Mouse (Mus musculus): ENCODE results near the gene Adamts16. TPM values are rescaled to one million over a fixed set of nuclear protein-coding genes. Genes with fewer than 3 reads are reported as not detected.

Gene Adamts16
- polyA plus RNA-seq, 1 experiment = not detected

DNA sequence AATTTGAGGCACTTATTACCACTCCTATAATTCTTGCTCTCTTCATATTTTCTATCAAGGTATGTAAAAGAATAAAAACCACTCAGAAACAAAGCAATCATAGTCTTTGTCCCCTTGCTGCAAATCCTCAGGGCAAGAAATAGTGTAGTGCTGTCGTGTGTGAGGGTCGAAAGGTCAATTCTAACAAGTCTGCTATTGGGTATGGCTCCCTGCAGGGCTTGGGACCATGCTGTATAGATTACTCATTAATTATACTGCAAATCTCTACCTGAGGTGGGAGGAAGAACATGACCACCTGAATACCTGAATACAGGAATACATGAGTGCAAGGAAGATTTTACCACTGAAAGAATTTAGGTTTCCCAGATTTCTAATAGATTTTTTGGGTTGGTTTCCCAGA lies 72.5 kb downstream of the Adamts16 start:
- no peak overlapping the region for H3K9ac ChIP-seq (ENCODE audit: low read depth, poor library complexity, severe bottlenecking)
- no peaks in the 10 kb centered on the region for H3K36me3 ChIP-seq (ENCODE audit: control insufficient read depth, insufficient read depth, low read length, poor library complexity, severe bottlenecking)
- TF ChIP-seq CTCF (IDR thresholded peaks at IDR 0.05; ENCODE audit: low read depth, low read length) = no peak
- TF ChIP-seq POLR2A (IDR thresholded peaks at IDR 0.05; ENCODE audit: insufficient read depth, low read length) = no peak
- TF ChIP-seq EP300 (IDR thresholded peaks at IDR 0.05; ENCODE audit: insufficient read depth, low read depth, low read length) = no peak
- H3K9me3 ChIP-seq (replicated peaks; ENCODE audit: control insufficient read depth, insufficient read depth, low read length, poor library complexity, severe bottlenecking) = no peaks in the 10 kb centered on the region
- H3K27me3 ChIP-seq (ENCODE audit: control insufficient read depth, insufficient read depth, low read length, poor library complexity, severe bottlenecking) = no peaks in the 10 kb centered on the region
- H3K4me3 ChIP-seq (ENCODE audit: low read depth, low read length) = no peak overlapping the region
- H3K4me1 ChIP-seq (ENCODE audit: control insufficient read depth, insufficient read depth, low read length) = no peaks in the 10 kb centered on the region
- H3K27ac ChIP-seq (ENCODE audit: insufficient read depth, low read length) = no peak overlapping the region

DNA sequence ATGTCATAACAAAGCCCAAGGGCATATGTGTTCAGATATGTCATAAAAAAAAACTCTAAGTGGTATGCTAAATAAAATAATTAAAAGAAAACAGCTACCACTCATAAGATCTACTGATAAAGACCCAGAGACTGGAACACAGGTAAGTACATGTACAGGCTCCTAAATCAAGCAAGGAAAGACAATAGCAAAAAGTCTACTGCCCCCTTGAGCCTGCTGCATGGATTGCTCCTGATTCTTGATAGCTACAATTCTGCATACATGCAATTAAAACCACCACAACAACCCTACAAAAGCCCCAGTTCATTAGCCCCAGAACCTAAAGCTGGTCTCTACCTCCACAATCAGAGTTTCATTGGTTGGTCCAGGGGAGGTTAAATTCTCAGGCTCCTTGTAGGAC lies 74.1 kb downstream of the Adamts16 start:
- TF ChIP-seq EP300 (IDR thresholded peaks at IDR 0.05; ENCODE audit: insufficient read depth, low read depth, low read length) = no peak
- no peak for TF ChIP-seq POLR2A (IDR thresholded peaks at IDR 0.05; ENCODE audit: insufficient read depth, low read length)
- no peak for TF ChIP-seq CTCF (IDR thresholded peaks at IDR 0.05; ENCODE audit: low read depth, low read length)

DNA sequence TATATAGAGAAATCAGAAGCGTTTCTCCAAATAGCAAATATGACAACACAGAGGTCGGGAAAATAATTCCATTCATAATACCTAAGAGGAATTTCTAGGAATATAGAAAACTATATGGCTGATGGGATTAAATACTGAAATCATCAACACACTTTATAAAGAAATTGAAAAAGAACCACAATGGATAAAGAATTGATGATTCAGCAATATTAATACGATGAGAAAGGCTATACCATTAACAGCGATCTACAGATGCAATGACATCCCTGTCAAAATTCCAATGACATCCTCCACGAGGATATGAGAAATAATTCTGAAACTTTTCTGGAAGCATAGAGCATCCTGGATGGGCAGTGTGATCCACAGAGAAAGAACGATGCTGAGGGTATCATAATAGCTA lies 76.9 kb downstream of the Adamts16 start:
- no peaks in the 10 kb centered on the region for H3K4me1 ChIP-seq (ENCODE audit: control insufficient read depth, insufficient read depth, low read length)
- H3K27ac ChIP-seq (ENCODE audit: insufficient read depth, low read length) = no peak overlapping the region
- H3K9ac ChIP-seq (ENCODE audit: low read depth, poor library complexity, severe bottlenecking) = no peak overlapping the region
- no peaks in the 10 kb centered on the region for H3K27me3 ChIP-seq (ENCODE audit: control insufficient read depth, insufficient read depth, low read length, poor library complexity, severe bottlenecking)
- no peak overlapping the region for H3K4me3 ChIP-seq (ENCODE audit: low read depth, low read length)
- no peaks in the 10 kb centered on the region for H3K36me3 ChIP-seq (ENCODE audit: control insufficient read depth, insufficient read depth, low read length, poor library complexity, severe bottlenecking)
- TF ChIP-seq CTCF (IDR thresholded peaks at IDR 0.05; ENCODE audit: low read depth, low read length) (no peak), POLR2A (IDR thresholded peaks at IDR 0.05; ENCODE audit: insufficient read depth, low read length) (no peak), EP300 (IDR thresholded peaks at IDR 0.05; ENCODE audit: insufficient read depth, low read depth, low read length) (no peak)
- no peaks in the 10 kb centered on the region for H3K9me3 ChIP-seq (replicated peaks; ENCODE audit: control insufficient read depth, insufficient read depth, low read length, poor library complexity, severe bottlenecking)

More for the DNA sequence above, 74.1 kb downstream of the Adamts16 start:
- Histone ChIP-seq H3K9me3 (replicated peaks; ENCODE audit: control insufficient read depth, insufficient read depth, low read length, poor library complexity, severe bottlenecking) (no peaks in the 10 kb centered on the region), H3K27me3 (ENCODE audit: control insufficient read depth, insufficient read depth, low read length, poor library complexity, severe bottlenecking) (no peaks in the 10 kb centered on the region), H3K4me1 (ENCODE audit: control insufficient read depth, insufficient read depth, low read length) (no peaks in the 10 kb centered on the region), H3K4me3 (ENCODE audit: low read depth, low read length) (no peak overlapping the region), H3K36me3 (ENCODE audit: control insufficient read depth, insufficient read depth, low read length, poor library complexity, severe bottlenecking) (no peaks in the 10 kb centered on the region), H3K9ac (ENCODE audit: low read depth, poor library complexity, severe bottlenecking) (no peak overlapping the region), H3K27ac (ENCODE audit: insufficient read depth, low read length) (no peak overlapping the region)

DNA sequence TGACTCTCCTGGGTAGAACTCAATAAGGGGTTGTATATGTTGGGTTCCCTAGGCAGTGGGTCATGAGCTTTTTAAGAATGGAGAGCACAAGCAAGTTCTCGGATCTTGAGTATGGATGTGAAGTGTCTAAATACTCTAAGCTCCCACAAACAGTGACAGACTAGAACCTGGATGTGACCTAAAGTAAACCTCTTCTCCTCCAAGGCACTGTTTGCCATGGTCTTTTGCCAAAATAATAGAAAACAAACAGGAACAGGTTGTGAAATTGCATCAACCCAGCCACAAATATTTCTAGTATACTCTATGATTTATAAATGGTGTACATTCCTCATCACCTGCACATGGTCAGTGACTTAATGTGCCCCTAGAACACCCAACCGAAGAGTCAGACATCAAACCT lies 79.0 kb downstream of the Adamts16 start:
- TF ChIP-seq POLR2A (IDR thresholded peaks at IDR 0.05; ENCODE audit: insufficient read depth, low read length) = no peak
- TF ChIP-seq EP300 (IDR thresholded peaks at IDR 0.05; ENCODE audit: insufficient read depth, low read depth, low read length) = no peak
- no peak for TF ChIP-seq CTCF (IDR thresholded peaks at IDR 0.05; ENCODE audit: low read depth, low read length)
- H3K4me3 ChIP-seq (ENCODE audit: low read depth, low read length) = no peak overlapping the region
- H3K27ac ChIP-seq (ENCODE audit: insufficient read depth, low read length) = no peak overlapping the region
- H3K36me3 ChIP-seq (ENCODE audit: control insufficient read depth, insufficient read depth, low read length, poor library complexity, severe bottlenecking) = no peaks in the 10 kb centered on the region
- no peaks in the 10 kb centered on the region for H3K4me1 ChIP-seq (ENCODE audit: control insufficient read depth, insufficient read depth, low read length)
- no peaks in the 10 kb centered on the region for H3K27me3 ChIP-seq (ENCODE audit: control insufficient read depth, insufficient read depth, low read length, poor library complexity, severe bottlenecking)
- H3K9me3 ChIP-seq (replicated peaks; ENCODE audit: control insufficient read depth, insufficient read depth, low read length, poor library complexity, severe bottlenecking) = no peaks in the 10 kb centered on the region
- no peak overlapping the region for H3K9ac ChIP-seq (ENCODE audit: low read depth, poor library complexity, severe bottlenecking)

DNA sequence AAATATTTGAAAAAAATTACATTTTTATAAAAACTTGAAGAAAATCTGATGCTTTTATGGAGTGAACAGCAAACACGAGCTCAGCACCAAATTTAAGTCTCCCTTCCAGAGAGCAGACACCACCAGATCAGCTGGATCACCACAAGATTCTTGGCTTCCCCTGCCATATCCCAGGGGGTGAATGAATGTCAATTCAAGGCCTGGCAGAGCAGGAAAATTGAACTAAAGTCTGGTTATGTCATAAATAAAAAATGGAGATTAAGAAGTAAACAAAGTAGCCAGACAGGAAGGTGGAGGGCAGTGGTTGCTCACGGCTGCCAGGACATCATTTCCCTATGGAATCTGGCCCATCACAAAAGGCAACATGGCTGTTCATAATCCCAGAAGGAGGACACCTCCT lies 80.3 kb downstream of the Adamts16 start:
- H3K4me1 ChIP-seq (ENCODE audit: control insufficient read depth, insufficient read depth, low read length) = no peaks in the 10 kb centered on the region

DNA sequence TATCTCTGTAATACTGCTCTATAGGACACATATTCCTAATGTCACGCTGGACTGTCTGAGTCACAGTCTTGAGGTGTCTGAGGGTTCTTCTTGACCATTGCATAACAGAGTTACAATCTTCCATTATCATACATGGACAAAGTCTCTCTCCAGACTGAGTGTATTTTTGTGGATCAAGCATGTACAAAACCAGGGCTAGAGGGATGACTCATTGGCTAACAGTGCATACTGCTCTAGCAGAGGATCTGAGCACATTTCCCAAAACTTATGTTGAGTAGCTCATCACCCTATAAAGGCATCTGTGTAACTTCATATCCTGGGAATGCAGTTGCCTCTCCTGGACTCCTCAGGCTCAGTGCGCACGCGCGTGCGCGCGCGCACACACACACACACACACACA lies 81.4 kb downstream of the Adamts16 start:
- TF ChIP-seq POLR2A (IDR thresholded peaks at IDR 0.05; ENCODE audit: insufficient read depth, low read length) (no peak), EP300 (IDR thresholded peaks at IDR 0.05; ENCODE audit: insufficient read depth, low read depth, low read length) (no peak), CTCF (IDR thresholded peaks at IDR 0.05; ENCODE audit: low read depth, low read length) (no peak)
- H3K36me3 ChIP-seq (ENCODE audit: control insufficient read depth, insufficient read depth, low read length, poor library complexity, severe bottlenecking) = no peaks in the 10 kb centered on the region
- no peaks in the 10 kb centered on the region for H3K4me1 ChIP-seq (ENCODE audit: control insufficient read depth, insufficient read depth, low read length)
- H3K4me3 ChIP-seq (ENCODE audit: low read depth, low read length) = no peak overlapping the region
- no peaks in the 10 kb centered on the region for H3K9me3 ChIP-seq (replicated peaks; ENCODE audit: control insufficient read depth, insufficient read depth, low read length, poor library complexity, severe bottlenecking)
- no peak overlapping the region for H3K27ac ChIP-seq (ENCODE audit: insufficient read depth, low read length)
- H3K9ac ChIP-seq (ENCODE audit: low read depth, poor library complexity, severe bottlenecking) = no peak overlapping the region
- no peaks in the 10 kb centered on the region for H3K27me3 ChIP-seq (ENCODE audit: control insufficient read depth, insufficient read depth, low read length, poor library complexity, severe bottlenecking)

More for the DNA sequence above, 80.3 kb downstream of the Adamts16 start:
- H3K36me3 ChIP-seq (ENCODE audit: control insufficient read depth, insufficient read depth, low read length, poor library complexity, severe bottlenecking) = no peaks in the 10 kb centered on the region
- H3K27me3 ChIP-seq (ENCODE audit: control insufficient read depth, insufficient read depth, low read length, poor library complexity, severe bottlenecking) = no peaks in the 10 kb centered on the region
- H3K9me3 ChIP-seq (replicated peaks; ENCODE audit: control insufficient read depth, insufficient read depth, low read length, poor library complexity, severe bottlenecking) = no peaks in the 10 kb centered on the region
- TF ChIP-seq POLR2A (IDR thresholded peaks at IDR 0.05; ENCODE audit: insufficient read depth, low read length) (no peak), CTCF (IDR thresholded peaks at IDR 0.05; ENCODE audit: low read depth, low read length) (no peak), EP300 (IDR thresholded peaks at IDR 0.05; ENCODE audit: insufficient read depth, low read depth, low read length) (no peak)
- no peak overlapping the region for H3K9ac ChIP-seq (ENCODE audit: low read depth, poor library complexity, severe bottlenecking)
- H3K27ac ChIP-seq (ENCODE audit: insufficient read depth, low read length) = no peak overlapping the region
- no peak overlapping the region for H3K4me3 ChIP-seq (ENCODE audit: low read depth, low read length)
